Mouse (Mus musculus): ENCODE measurements around the gene Crybb1.

- no peak for TF ChIP-seq POLR2A (IDR thresholded peaks at IDR 0.05; ENCODE audit: borderline replicate concordance, extremely low read depth, insufficient read depth, insufficient read length, poor library complexity, severe bottlenecking)
- TF ChIP-seq CTCF (IDR thresholded peaks at IDR 0.05; ENCODE audit: borderline replicate concordance, extremely low read depth, insufficient read depth, insufficient read length): no peak
Measured at GRCm38 (mm10) chr5:112257896-112258295, 2.3 kb downstream of the Crybb1 start.
